Mouse (Mus musculus) CH12F3 (cell line): Measurements from ENCODE around the gene Ccdc137.
"Not testable (repeated sequence)": the region's sequence is repeated elsewhere in the genome, so short reads cannot be mapped to it uniquely, and the experiment has no call there.

Experiments used
- in situ Hi-C: fragments of 300-500 bp; cut with MboI; formaldehyde crosslinking; loops from 2 replicates; pipeline ENCODE4 v1.14.3; 2020; ENCODE audit warnings: low sequenced_read_pairs

Ccdc137 gene

GRCm38 (mm10) chr11:120457772-120458751 lies at the start of gene Ccdc137, which contains the start of gene Oxld1:
Ccdc137 (plus strand) TSS chr11:120458115.
Oxld1 (minus strand) TSS chr11:120458068.
- in situ Hi-C loops = no loop called here

DNA sequence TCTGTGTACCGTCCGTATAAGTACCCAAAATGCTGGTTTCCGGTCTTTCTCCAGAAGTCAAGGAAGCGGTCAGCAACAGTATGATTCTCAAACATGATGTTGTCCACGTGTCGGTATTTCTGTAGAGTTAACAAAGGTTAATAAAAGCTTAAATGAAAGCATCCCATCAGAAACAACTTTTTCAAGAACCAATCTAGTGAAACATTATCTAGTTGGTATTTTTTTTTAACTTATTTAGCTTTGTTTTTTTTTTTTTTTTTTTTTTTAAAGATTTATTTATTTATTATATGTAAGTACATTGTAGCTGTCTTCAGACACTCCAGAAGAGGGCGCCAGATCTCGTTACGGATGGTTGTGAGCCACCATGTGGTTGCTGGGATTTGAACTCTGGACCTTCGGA lies 44.3 kb upstream of the Ccdc137 start:
- in situ Hi-C loops = not testable (repeated sequence)

- in situ Hi-C loops = no loop called here
Measured at GRCm38 (mm10) chr11:120417852-120418251, 40.1 kb upstream of the Ccdc137 start.

- in situ Hi-C loops = no loop called here
Measured at GRCm38 (mm10) chr11:120418592-120418991, 39.3 kb upstream of the Ccdc137 start.

GRCm38 (mm10) chr11:120422651-120423568 lies 35.0 kb upstream of the Ccdc137 start:
- in situ Hi-C loops = no loop called here

GRCm38 (mm10) chr11:120423569-120424295 lies 34.2 kb upstream of the Ccdc137 start:
- in situ Hi-C loops = no loop called here

DNA sequence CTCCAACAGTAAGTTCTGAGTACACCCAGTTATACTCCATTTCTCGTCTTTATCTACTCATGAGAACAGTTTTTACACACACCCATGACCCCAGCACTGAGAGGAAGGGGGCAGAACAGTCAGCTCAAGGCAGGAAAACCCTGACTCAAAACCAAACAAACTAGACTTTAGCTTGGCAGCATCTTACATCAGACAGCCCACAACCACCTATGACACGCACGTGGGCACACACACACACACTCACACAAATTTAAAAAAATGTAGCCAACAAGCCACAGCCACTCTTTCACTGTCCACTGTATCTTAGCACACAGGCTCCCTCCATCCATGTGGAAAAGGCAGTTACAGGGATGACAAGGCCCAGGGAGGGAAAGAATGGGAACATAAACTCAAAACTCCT lies 31.2 kb upstream of the Ccdc137 start:
- in situ Hi-C loops = no loop called here

- in situ Hi-C loops = no loop called here
Measured at GRCm38 (mm10) chr11:120437152-120437856, 20.6 kb upstream of the Ccdc137 start, which contains the start of gene Nploc4. Nploc4 (minus strand) TSS chr11:120437708.

DNA sequence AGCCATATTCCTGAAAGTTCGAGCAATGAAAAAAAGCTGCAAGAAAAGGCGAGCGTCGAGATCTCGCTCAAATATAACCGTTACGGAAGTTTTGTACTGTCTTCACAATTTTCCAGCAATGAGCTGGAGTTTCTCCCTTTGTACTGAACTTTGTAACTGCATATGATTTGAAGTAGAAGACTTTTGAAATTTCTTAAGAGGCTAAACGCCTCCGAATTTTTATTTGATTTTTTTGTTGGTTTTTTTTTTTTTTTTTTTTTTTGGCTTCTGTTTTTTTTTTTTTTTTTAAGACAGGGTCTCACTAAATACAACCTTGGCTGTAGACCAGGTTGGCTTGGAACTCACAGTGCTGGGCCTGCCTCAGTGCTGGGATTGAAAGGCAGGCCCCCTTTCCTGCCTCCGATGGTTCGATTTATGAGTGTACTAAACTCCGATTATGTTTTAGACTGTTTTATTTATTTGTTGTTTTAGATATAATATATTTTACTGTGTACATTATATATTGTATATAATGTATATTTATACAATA lies 20.0 kb upstream of the Ccdc137 start:
- in situ Hi-C loops = no loop called here

- in situ Hi-C loops = no loop called here
Measured at GRCm38 (mm10) chr11:120442344-120442743, 15.6 kb upstream of the Ccdc137 start, which contains the start of gene Tspan10. Tspan10 (plus strand) TSS chr11:120442644.

DNA sequence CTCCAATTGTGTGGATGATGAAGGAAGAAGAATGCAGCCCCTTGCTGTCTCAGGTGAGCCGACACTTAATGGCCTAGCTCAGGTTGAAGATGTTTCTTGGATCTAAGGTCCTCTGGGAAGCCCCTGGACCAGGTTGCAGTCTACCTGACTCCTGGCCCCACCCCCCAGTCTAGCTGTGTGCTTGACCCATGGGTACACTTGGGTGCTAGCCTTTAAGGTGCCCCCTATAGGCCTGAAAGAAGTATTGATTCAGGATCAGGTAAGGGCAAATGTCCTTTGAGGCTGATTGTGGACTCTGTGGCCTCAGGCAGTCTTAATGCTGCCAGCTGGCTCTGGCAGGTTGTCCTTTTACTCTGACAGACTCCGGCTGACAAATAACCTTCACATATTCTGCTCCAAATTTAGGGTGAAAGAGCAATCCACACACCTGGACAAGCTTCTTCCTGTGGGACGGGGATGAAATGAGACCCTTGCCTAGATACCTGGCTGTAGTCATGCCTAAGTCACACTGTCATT lies 15.1 kb upstream of the Ccdc137 start:
- in situ Hi-C loops = no loop called here

- in situ Hi-C loops = no loop called here
Measured at GRCm38 (mm10) chr11:120444106-120444505, 13.8 kb upstream of the Ccdc137 start.

GRCm38 (mm10) chr11:120445475-120445874 lies 12.4 kb upstream of the Ccdc137 start:
- in situ Hi-C loops = no loop called here

DNA sequence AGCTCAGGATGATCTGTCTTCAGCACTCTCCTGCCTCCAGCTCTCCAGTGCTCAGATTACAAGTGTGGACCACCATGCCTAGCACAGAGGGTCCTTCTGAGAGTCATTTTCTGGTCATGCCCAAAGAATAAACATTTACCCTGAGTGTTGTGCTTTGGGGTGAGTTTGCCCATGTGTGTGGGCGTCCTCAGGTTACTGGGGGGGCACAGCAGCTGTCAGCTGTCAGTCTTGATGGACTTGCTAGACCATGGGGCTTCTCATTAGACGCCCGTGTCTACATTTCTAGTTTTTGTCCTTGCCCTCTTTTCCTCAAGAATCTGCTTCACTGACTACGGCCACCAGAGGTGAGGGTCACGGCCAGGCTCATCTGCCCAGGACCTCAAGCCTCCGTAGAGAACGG lies 10.7 kb upstream of the Ccdc137 start:
- in situ Hi-C loops = no loop called here

GRCm38 (mm10) chr11:120452246-120452645 lies 5.7 kb upstream of the Ccdc137 start:
- in situ Hi-C loops = no loop called here

GRCm38 (mm10) chr11:120453306-120453705 lies 4.6 kb upstream of the Ccdc137 start, which contains the start of gene Pde6g:
Pde6g (minus strand) TSS chr11:120453500.
- in situ Hi-C loops = no loop called here

DNA sequence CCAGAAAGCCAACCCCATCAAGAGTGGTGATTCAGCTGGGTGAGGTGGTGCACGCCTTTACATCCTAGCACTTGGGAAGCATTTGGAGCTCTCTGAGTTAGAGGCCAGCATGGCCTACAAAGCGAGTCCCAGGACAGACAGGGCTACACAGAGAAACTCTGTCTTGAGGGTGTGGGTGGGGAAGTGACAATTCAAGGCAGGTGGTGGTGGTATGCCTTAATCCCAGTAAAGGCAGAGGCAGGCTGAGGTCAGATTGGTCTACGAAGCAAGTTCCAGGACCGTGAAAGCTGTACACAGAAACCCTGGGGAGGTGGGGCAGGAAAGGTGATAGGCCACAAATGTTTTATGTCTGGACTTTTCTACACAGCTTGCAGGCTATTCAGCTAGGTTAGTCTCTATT lies 3.0 kb upstream of the Ccdc137 start:
- in situ Hi-C loops = no loop called here

- in situ Hi-C loops = no loop called here
Measured at GRCm38 (mm10) chr11:120455413-120455812, 2.5 kb upstream of the Ccdc137 start.

GRCm38 (mm10) chr11:120457370-120457769 lies 545 bp upstream of the Ccdc137 start:
- in situ Hi-C loops = no loop called here
